Mouse (Mus musculus) frontal cortex, postnatal 14 days (tissue): Measurements from ENCODE around the gene Krt20.

Source experiments
- DNase-seq, 2 experiments: peaks; one replicate each; pipeline ENCODE4 v3.0.0; 2022; ENCODE audit warnings: low spot score in 2 of 2

The Krt20 gene

DNA sequence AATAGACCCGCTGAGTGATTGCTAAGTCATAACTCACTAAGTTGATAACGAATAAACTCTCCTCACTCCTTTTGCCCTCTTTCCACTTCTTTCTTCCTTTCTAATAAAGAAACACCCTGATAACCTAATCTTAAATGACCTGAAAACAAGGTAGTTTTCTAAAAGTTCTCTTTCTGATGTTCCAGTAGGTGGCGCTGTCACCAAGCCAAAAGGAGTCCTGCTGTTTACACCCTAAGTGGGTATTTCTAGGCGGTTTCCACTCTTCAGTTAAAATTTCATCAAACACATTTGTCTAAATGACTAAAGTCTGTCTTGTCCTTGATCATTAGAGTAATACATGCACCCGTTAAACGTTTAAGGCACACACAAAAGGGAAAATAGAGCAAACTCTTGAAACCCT, 24.7 kb downstream of the Krt20 start:
- no peak for DNase-seq

DNA sequence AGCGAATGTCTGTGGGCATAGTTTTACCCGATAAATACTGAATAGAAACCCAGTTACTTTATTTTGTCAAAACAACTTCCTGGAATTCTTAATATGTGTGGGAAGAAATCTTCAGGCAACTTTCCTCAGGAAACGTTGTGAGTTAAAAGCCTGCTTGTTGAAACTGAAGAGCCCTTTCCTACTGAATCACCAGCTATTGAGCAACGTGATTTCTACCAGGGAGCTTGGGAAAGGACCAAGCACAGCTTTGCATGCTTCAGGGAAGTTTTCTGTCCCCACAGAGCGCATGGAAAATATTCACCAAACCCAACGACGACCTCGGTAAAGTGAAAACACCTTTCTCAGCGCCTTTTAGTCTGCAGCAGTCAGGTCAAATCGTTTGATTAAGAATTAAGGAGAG, 31.8 kb downstream of the Krt20 start:
- no peak for DNase-seq

DNA sequence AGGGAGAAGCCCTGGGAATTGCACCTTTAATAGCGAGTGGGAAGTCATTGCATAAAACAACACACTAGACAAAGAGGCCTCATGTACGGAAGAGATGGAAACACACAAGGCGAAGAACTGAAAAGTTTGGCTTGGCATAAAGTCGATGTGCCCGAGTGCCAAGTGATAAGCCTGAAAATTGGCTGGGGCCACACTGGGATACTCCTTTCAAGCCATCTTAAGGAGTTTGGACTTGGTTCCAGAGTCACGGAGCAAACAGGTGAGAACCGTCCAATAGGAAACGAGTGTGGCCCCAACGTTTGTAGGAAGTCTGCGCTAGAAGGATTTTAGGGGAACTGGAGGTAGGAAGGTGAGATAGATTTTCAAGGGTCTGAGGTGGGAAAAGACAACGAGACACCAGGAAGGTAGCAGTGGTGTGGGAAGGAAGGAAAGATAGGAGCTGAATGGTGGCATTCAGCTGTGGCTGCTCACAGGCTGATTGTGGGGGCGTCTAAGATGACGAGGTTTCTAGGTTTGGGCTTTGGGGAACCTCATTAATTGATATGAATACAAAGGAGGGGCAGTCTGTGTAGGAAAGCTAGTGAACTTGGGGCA, 37.9 kb downstream of the Krt20 start:
- no peak for DNase-seq

DNA sequence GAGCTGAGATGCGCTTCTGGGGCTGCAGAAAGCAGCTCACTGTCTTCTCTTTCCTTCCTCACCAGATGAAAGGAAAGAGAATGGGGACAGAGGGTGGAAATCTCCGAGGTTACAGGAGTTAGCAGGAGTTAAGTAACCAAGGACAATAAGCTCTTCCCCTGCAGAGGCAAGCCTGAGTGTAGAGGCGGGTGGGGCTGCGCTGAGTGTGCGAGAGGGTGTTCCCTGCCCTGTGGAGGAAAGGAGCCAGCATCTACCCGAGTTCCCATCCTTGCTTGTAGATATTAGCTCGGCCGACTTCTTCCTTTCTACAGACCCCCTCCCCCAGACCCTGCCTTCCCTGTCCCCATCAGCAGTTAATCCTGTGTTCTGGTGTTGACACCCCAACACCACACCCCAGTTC, 39.1 kb downstream of the Krt20 start:
- DNase-seq, result no peak

DNA sequence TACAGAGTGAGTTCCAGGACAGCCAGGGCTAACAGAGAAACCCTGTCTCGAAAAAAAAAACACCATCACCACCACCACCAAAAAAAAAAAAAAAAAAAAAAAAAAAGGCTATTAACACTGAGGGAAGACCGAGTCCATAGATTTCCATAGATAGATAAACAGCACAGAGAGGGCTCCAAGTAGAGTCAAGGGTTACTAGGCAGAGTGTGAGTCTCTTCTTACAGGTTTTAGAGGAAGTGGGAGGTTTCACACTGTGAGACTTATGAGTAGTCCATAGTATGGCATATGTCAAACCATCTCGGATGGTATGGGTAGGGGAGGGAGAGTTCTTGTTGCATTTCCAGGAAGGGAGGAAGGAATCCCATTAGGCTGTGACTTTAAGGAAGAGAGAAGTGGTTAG, 39.9 kb downstream of the Krt20 start:
- no peak for DNase-seq

DNA sequence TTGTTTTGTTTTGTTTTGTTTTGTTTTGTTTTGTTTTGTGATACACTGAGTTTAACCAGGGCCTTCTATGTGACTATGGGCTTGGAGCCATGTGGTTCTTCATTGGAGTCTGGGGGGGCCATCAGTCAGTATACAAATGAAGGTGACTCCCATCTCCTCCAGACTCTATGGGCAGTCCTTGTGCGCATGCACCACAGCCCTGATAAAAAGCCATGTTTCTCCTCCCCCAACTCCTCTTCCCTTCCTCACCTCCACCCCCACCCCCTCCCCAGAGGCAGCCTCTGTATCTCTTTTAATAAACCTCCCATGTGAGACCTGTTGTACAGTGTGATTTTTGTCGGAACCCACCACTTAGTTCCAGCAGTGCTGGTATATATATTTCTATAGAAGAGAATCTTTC, 41.3 kb downstream of the Krt20 start:
- no peak for DNase-seq

DNA sequence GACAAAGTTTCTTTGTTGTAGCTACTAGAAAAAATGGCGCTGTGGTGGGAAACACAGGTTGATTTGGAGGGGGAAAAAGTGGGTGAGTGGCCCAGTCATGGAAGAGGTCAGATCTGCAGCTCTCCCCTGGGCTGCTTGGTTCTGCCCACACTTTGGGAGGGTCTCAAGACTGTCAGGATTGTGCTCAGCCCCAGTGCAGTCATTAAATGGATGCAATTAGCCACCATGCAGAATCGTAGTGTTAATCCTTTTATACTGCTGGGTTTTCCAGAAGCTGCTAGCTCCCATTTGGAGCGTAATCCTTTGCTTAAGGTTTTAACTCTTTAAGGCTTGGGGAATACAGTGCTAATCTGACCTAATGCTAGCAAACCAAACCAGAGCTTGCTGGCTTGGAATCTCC, 41.9 kb downstream of the Krt20 start:
- DNase-seq, result no peak

DNA sequence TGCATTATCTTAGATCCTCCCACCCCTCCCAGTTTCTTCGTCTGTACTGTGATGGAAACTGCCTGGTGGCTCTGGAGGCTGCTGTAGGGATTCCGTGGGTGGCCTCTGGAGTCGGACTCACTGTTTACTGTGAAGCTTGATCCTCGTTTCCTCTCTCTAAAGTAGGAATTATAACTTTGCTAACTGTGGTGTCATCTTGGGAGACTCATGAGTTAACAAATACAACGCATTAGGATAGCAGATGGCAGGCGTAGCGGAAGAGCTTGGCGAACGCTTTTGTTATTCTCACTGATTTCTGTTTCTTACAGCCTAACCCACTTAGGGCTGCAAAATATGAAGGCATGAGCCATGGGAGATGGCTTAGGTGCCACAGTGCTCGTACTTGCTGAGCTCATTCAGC, 45.5 kb downstream of the Krt20 start:
- no peak for DNase-seq

DNA sequence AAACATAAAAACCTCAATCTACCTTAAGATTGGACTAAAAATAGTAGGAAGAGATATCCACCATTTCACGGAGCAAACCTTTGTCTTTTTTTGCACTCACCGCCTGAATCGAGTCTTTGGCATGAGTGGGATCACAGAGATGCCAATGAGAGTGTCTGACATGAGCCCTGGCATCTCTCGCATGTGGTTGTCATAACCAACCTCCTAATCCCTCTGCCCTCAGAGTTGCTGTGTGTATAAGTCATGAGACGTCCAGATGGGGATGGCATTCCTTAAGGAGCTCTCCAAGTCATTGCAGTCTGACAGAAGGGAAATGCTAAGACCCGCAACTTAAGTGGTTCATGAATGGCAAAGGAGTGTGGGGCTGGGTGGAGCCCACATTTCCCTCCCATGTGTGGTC, 46.6 kb downstream of the Krt20 start:
- DNase-seq, result no peak

DNA sequence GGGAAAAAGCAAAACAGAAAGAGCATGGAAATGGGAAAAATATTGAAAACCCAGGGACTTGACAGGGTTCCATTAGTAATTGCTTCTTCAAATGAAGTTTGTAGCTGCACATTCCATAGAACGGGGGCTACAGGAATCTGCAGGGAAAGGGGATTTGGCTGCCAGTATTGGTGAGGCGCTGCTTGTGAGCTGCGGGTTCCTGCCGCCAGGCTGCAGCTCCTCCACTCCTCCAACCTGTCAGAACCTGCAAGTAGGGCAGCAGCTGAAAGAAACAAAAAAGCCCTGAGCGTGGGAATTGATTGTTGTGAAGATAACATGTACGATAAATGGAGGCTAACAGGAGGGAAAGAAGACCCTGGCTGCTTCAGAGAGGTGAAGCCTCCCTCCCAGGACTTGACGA, 47.1 kb downstream of the Krt20 start:
- DNase-seq, result no peak

DNA sequence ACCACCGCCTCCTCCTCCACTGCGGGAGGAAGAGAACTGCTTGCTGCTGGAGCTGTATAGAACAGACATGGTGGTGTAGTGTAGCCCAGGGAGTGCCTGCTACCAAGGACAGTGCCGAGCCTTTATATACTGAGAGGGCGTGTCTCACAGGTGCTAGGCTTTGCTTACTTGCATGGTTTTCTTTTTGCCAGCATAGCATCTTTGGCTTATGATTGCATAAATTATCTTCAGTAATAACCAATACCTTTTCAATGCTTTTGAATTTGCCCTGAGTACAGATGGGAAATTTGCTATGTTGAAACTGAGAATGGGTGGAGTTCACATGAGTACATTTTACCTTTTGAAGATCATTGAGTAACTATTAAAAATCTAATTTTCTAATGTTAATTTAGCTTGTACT, 48.7 kb downstream of the Krt20 start, which contains the start of gene Krt10:
TSS of gene Krt10 (minus strand) at position 101 of the 400 bp plus-strand sequence.
- DNase-seq, result no peak

DNA sequence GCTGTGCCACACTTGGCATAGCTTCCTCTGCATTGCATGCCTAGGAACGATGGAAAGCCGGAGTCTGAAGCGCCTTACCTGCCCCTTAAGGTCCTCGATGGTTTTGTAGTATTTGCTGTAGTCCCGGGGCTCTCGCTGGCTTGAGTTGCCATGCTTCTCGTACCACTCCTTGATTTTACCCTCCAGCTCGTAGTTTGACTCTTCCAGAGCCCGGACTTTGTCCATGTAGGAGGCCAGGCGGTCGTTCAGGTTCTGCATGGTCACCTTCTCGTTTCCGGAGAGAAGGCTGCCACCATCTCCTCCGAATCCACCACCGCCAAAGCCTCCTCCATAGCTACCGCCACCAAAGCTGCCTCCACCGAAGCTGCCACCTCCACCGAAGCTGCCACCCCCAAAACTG, 49.3 kb downstream of the Krt20 start:
- no peak for DNase-seq

DNA sequence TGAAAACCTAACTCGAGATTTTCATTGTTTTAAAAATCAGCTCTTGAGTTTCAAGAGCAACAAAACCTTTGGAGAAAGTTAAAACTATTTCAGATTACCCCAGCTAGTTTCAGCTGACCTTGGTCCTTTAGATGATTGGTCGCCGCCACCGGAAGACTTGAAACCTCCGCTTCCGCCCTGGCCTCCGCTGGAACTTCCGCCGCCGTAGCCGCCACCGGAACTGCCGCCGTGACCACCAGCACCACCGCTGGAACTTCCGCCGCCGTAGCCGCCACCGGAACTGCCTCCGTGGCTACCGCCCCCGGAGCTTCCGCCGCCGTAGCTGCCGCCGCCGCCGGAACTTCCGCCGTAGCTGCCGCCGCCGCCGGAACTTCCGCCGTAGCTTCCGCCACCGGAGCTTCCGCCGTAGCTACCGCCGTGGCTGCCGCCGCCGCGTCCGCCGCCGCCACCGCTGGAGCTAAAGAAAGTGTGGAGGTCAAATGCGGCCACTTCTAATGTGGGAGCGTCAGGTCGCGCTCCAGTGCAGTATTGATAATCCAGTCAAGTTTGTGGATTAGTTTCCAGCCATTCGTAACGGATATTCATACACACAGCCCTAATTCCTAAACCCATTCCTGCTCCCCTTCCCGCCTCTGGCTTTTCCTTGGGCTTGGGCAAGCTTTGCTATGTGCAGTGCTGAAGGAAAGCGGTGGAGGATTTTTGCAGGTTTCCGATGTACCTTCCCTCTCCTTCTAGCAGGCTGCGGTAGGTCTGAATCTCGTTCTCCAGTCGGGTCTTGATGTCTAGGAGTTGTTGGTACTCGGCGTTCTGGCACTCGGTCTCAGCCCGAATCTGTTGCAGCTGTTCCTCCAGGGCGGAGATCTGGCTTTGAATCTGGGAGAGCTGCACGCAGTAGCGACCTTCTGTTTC, 51.9 kb downstream of the Krt20 start:
- DNase-seq, result peak; percentile 72 to 74

DNA sequence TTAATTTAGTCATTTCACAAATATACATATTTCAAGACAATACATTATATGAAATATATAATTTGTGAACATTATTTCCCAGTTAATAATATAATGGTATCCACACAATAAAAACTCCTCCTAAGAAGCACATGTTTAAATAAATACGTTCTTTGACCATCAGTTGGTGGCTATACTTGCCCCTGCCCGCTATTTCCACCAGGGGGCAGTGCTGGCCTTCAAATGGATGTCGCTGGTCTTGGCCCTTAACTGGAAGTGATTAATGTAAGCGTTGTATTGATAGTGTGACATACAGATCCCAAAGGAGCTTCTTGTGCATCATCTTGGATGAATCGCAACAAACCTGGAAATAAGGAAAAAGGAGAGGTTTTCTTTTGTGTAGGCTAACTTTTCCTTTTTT, 58.4 kb downstream of the Krt20 start:
- DNase-seq, result peak; percentile 40 to 66
